Mouse (Mus musculus) spleen, adult 2 months (tissue): ENCODE data around the gene Ppm1a. TPM values are rescaled to one million over a fixed set of nuclear protein-coding genes. Genes with fewer than 3 reads are reported as not detected.

Experiments used
- DNase-seq, 2 experiments: peaks; one replicate each; pipeline versions ENCODE4 v3.0.0 to v3.0.0-alpha.2; 2012 to 2021; ENCODE audit warnings: low spot score in 2 of 2, low read depth in 1 of 2
- H3K27ac ChIP-seq: fragments of 200-500 bp; 2 replicates; pipeline ENCODE4 v1.5.1; 2012; ENCODE audit warnings: low read length, inconsistent platforms; ENCODE audit not compliant: insufficient read depth
- H3K27me3 ChIP-seq: fragments of 200-500 bp; 2 replicates; pipeline ENCODE4 v1.6.1; 2012; ENCODE audit warnings: mild to moderate bottlenecking, moderate library complexity, low read length, inconsistent platforms; ENCODE audit not compliant: control insufficient read depth, insufficient read depth
- H3K36me3 ChIP-seq: fragments of 200-500 bp; 2 replicates; pipeline ENCODE4 v1.6.1; 2012; ENCODE audit warnings: mild to moderate bottlenecking, low read length, inconsistent platforms; ENCODE audit not compliant: control insufficient read depth, insufficient read depth
- H3K4me1 ChIP-seq: fragments of 200-500 bp; 2 replicates; pipeline ENCODE4 v1.6.1; 2011; ENCODE audit warnings: inconsistent platforms; ENCODE audit not compliant: control insufficient read depth, insufficient read depth, insufficient read length
- H3K4me3 ChIP-seq: fragments of 200-500 bp; 2 replicates; pipeline ENCODE4 v1.5.1; 2011; ENCODE audit warnings: mild to moderate bottlenecking, inconsistent platforms; ENCODE audit not compliant: insufficient read depth, insufficient read length; ENCODE audit errors: extremely low read depth
- CTCF ChIP-seq: fragments of 200-500 bp; IDR thresholded peaks from 2 replicates; pipeline ENCODE4 v1.5.1; 2011; ENCODE audit warnings: mild to moderate bottlenecking, inconsistent platforms; ENCODE audit not compliant: insufficient read depth, insufficient read length, insufficient replicate concordance; ENCODE audit errors: extremely low read depth
- POLR2A ChIP-seq: fragments of 200-500 bp; IDR thresholded peaks from 2 replicates; pipeline ENCODE4 v1.6.1; 2011; ENCODE audit warnings: low read depth, low read length, inconsistent platforms
- WGBS: fragments of 180-500 bp; shearing (Covaris S2); methylation state at CpG from one replicate; pipeline ENCODE4 v1.1.7; 2018; 5-methylcytosine and 5-hydroxymethylcytosine counted together
- polyA plus RNA-seq: library from polyadenylated mRNA; depleted of rRNA; stranded (reverse); fragments of >200 nt; gene quantifications from 2 replicates; pipeline ENCODE4 v1.2.3, GENCODE M21; 2012

The Ppm1a gene
- polyA plus RNA-seq, 1 experiment: 15.2 TPM

GRCm38 (mm10) chr12:72785183-72785930, 28.1 kb downstream of the Ppm1a start:
- WGBS: 90% methylated on average over 6 of the region's 6 CpGs
- H3K27me3 ChIP-seq: no peaks in the 10 kb centered on the region
- peaks cover 14% of the 10 kb centered on the region for H3K36me3 ChIP-seq
- no peak for DNase-seq
- H3K27ac ChIP-seq: no peak overlapping the region
- H3K4me3 ChIP-seq: no peak overlapping the region
- TF ChIP-seq CTCF (no peak), POLR2A (no peak)
- H3K4me1 ChIP-seq: no peaks in the 10 kb centered on the region

GRCm38 (mm10) chr12:72786551-72786950, 29.3 kb downstream of the Ppm1a start:
- H3K4me1 ChIP-seq: no peaks in the 10 kb centered on the region
- no peak for DNase-seq
- TF ChIP-seq CTCF (no peak), POLR2A (no peak)
- H3K27me3 ChIP-seq: no peaks in the 10 kb centered on the region
- no peak overlapping the region for H3K27ac ChIP-seq
- no peak overlapping the region for H3K4me3 ChIP-seq
- H3K36me3 ChIP-seq: peaks cover 15% of the 10 kb centered on the region
- WGBS: 90% methylated on average over 5 of the region's 5 CpGs

- Histone ChIP-seq H3K4me1 (no peaks in the 10 kb centered on the region), H3K27ac (no peak overlapping the region), H3K4me3 (no peak overlapping the region), H3K27me3 (no peaks in the 10 kb centered on the region), H3K36me3 (peaks cover 15% of the 10 kb centered on the region)
- TF ChIP-seq POLR2A (no peak), CTCF (no peak)
- 94% methylated on average over 4 of the region's 4 CpGs for WGBS
- no peak for DNase-seq
Observed at GRCm38 (mm10) chr12:72786986-72787385, 29.7 kb downstream of the Ppm1a start.

GRCm38 (mm10) chr12:72790538-72790937, 33.3 kb downstream of the Ppm1a start:
- Histone ChIP-seq H3K36me3 (peaks cover 20% of the 10 kb centered on the region), H3K4me1 (no peaks in the 10 kb centered on the region), H3K27ac (no peak overlapping the region), H3K4me3 (no peak overlapping the region), H3K27me3 (no peaks in the 10 kb centered on the region)
- no peak for DNase-seq
- 82% methylated on average over 7 of the region's 7 CpGs for WGBS
- TF ChIP-seq POLR2A (no peak), CTCF (no peak)

GRCm38 (mm10) chr12:72792320-72793091, 35.3 kb downstream of the Ppm1a start:
- 94% methylated on average over 11 of the region's 11 CpGs for WGBS
- Histone ChIP-seq H3K4me1 (no peaks in the 10 kb centered on the region), H3K36me3 (peaks cover 18% of the 10 kb centered on the region), H3K4me3 (no peak overlapping the region), H3K27ac (no peak overlapping the region), H3K27me3 (no peaks in the 10 kb centered on the region)
- TF ChIP-seq POLR2A (no peak), CTCF (no peak)
- DNase-seq: no peak

- 96% methylated on average over 8 of the region's 8 CpGs for WGBS
- TF ChIP-seq POLR2A (no peak), CTCF (no peak)
- Histone ChIP-seq H3K4me1 (no peaks in the 10 kb centered on the region), H3K27ac (no peak overlapping the region), H3K27me3 (no peaks in the 10 kb centered on the region), H3K4me3 (no peak overlapping the region), H3K36me3 (peaks cover 17% of the 10 kb centered on the region)
- no peak for DNase-seq
Observed at GRCm38 (mm10) chr12:72793983-72794382, 36.7 kb downstream of the Ppm1a start.
